Mouse (Mus musculus) kidney, adult 10 weeks (tissue): ENCODE data around the gene Arhgef12. TPM values are rescaled to one million over a fixed set of nuclear protein-coding genes. Genes with fewer than 3 reads are reported as not detected.

Source experiments
- polyA plus RNA-seq: library from polyadenylated mRNA; stranded (reverse); fragments of 350-450 nt; fragmentation: Illumina TruSeq; extraction: RNeasy Lipid Tissue Mini Kit (QIAGEN cat#74804); gene quantifications from one replicate; pipeline ENCODE4 v1.2.3, GENCODE M21; 2014; ENCODE audit warnings: low read depth, low replicate concordance

The Arhgef12 gene
- 78.5 TPM for polyA plus RNA-seq

DNA sequence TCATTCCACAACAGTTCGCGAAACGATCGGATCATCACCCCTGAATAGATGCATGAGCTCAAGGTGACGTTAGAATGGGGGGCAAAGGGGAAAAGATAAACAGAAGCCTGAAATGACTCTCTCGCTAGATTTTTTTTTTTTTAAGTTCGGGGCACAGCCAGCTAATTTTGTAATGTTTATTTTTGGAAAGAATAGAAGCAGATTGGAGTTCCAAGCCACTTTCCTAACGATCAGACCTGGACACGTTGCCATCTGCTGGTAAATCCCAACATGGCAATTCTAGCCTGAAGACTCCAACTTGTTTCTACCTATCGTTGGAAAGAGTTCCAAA lies at the start of gene Arhgef12:
Gene Arhgef12, minus strand, starts transcription at position 53 of the 331 bp plus-strand sequence.

DNA sequence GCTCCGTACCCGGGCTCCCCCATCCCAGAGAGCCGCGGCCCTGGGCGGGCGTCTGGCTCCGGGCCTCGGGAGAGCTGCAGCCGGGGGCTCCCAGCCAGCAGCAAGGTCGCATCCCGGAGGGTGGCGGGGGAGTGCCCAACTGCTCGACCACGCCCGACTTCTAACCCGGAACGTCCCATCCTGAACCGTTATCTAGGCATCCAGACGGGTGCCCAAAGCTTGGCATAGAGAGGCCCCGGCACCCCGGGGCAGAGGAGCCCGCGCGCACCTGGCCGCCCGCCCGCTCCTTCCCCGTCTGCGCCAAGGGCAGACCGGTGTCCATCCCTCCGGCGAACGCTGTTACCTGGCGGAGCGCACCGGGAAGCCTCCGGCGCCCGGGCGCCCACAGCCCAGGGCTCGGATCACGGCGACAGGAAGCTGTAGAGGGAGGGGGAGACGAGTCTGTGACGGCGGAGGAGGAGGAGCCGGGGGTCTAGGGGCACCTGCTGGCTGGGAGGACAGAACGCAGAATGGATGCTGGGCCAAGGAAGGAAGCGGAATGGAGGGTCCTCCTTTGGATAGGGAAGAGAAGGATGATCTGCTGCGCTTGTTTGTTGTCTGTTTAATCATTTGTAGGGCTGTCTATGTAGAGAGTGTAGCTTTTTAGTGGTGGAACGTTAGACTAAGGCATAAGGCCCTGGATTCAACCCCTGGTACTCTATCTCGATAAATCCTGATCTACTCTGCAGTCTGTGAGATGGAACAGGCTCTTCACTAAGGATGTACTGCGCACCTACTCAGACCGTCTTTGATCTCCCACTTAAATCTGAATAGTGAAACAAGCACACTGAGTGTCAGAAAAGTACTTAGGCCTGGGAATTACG lies 9.3 kb upstream of the Arhgef12 start, which contains the start of gene Tmem136:
Gene Tmem136, minus strand, starts transcription at position 437 of the 863 bp plus-strand sequence.

DNA sequence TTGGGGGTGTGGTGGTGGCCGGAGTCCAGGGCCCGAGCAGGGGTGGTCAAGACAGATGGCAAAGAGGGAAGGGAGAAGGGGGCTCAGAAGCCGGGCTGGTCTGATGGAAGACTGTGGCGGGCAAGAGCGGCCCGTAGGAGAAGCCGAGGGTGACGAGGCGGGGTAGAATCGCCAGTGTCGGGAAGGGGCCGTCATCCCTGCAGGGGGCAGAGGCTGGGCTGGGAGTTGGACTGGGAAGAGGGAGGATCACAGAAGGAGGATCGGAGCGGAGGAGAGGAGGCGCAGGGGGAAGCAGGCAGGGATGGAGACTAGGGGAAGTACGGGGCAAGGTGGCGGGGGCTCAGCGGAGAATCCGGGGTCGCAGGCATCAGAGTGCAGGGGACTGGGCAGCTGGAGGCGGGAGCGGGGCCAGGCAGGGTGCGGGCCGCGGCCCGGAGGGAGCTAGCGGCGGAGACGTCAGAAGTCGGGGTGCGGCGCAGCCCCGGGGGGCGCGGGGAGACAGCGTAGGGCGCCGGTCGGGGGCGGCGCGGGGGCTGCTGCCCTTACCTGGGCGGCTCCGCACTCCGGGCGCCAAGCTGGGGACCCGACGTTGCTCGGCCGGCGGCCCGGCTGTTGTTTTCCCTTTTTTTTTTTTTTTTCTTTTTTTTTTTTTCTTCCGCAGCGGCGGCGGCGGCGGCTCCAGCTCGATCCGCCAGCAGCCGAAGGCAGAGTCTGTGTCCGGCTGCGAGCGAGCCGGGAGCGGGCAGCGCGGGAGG lies 163.1 kb downstream of the Arhgef12 start, which contains the start of gene Grik4:
Gene Grik4, minus strand, starts transcription at position 713 of the 755 bp plus-strand sequence.

Other genes starting within 250 kb of the Arhgef12 start
- not detected for gene Grik4, start 162.7 kb downstream of the Arhgef12 start, polyA plus RNA-seq
- gene Tmem136, start 9.3 kb upstream of the Arhgef12 start, polyA plus RNA-seq, result 22.7 TPM
- gene Pou2f3, start 103.1 kb upstream of the Arhgef12 start, polyA plus RNA-seq, result 0.16 TPM
- gene Oaf, start 132.7 kb upstream of the Arhgef12 start, polyA plus RNA-seq, result 2.2 TPM
- gene Trim29, start 203.6 kb upstream of the Arhgef12 start, polyA plus RNA-seq, result not detected